Mouse (Mus musculus) urinary bladder, postnatal 0 days (tissue): ENCODE results near the gene Nrsn1. TPM values are rescaled to one million over a fixed set of nuclear protein-coding genes. Genes with fewer than 3 reads are reported as not detected.

Experiments used
- polyA plus RNA-seq: library from polyadenylated mRNA; unstranded; fragments of >200 nt; fragmentation: Nextera tagmentation; extraction: Ambion mirVana; gene quantifications from 2 replicates; pipeline ENCODE4 v1.2.1, GENCODE M21; 2015

Nrsn1 gene
- polyA plus RNA-seq = 0.16 TPM in 1 of 2 replicates, not detected in the other

GRCm38 (mm10) chr13:25270402-25270801, at the start of gene Nrsn1:
Gene Nrsn1, minus strand, starts transcription at chr13:25270502.

Other genes with a start within 250 kb of the Nrsn1 start
- gene Dcdc2a, start 214.5 kb downstream of the Nrsn1 start, polyA plus RNA-seq = 0.19 and 0.41 TPM in 2 replicates